Mouse (Mus musculus) heart, embryonic 11.5 days (tissue): ENCODE data around the gene Plekhj1. TPM values are rescaled to one million over a fixed set of nuclear protein-coding genes. Genes with fewer than 3 reads are reported as not detected.

Experiments used
- microRNA counts: library from miRNA; unstranded; fragments of <30 nt; microRNA quantifications from one replicate; lab custom pipeline; 2015
- microRNA-seq: library from miRNA; unstranded; fragments of <30 nt; microRNA quantifications from one replicate; pipeline ENCODE4, GENCODE M21; 2016; ENCODE audit warnings: borderline number of aligned reads
- polyA plus RNA-seq: library from polyadenylated mRNA; unstranded; fragments of >200 nt; fragmentation: Nextera tagmentation; extraction: Ambion mirVana; gene quantifications from 2 replicates; pipeline ENCODE4 v1.2.1, GENCODE M21; 2014

Gene Plekhj1
- polyA plus RNA-seq, 1 experiment from 2014 or later = 97.7 TPM

MicroRNA genes within 50 kb of the gene (microRNA counts, 519-probe panel; counts per million panel counts)
- 32.2 counts per million for microRNA mmu-miR-1982 (lab: Ali Mortazavi, UCI)

Small RNA genes lying within 50 kb of the gene (microRNA-seq; reads per million reads assigned to microRNA genes)
- gene Mir1982 = 4.3 reads per million, percentile 36 among the genes with 10 or more reads in this experiment

Other genes with a start within 250 kb of the Plekhj1 start
- 18.0 and 18.1 TPM in 2 replicates for gene Rexo1, start 237.1 kb downstream of the Plekhj1 start, polyA plus RNA-seq
- 4.9 and 5.5 TPM in 2 replicates for gene Klf16, start 221.3 kb downstream of the Plekhj1 start, polyA plus RNA-seq
- gene Abhd17a, start 208.3 kb downstream of the Plekhj1 start, polyA plus RNA-seq = 94.3 and 100 TPM in 2 replicates
- gene Scamp4, start 195.8 kb downstream of the Plekhj1 start, polyA plus RNA-seq = 76.9 and 78.1 TPM in 2 replicates
- 6.2 and 6.6 TPM in 2 replicates for gene Adat3, start 195.7 kb downstream of the Plekhj1 start, polyA plus RNA-seq
- gene Gm49322, start 192.6 kb downstream of the Plekhj1 start, polyA plus RNA-seq = 0.83 and 0.84 TPM in 2 replicates
- gene Csnk1g2, start 175.8 kb downstream of the Plekhj1 start, polyA plus RNA-seq = 64.6 and 67.6 TPM in 2 replicates
- gene Btbd2, start 141.6 kb downstream of the Plekhj1 start, polyA plus RNA-seq = 37.6 and 47.0 TPM in 2 replicates
- gene Mknk2, start 120.5 kb downstream of the Plekhj1 start, polyA plus RNA-seq = 62.1 and 68.8 TPM in 2 replicates
- 38.9 and 39.0 TPM in 2 replicates for gene Mob3a, start 96.6 kb downstream of the Plekhj1 start, polyA plus RNA-seq
- gene Izumo4, start 96.4 kb downstream of the Plekhj1 start, polyA plus RNA-seq = 8.2 and 8.5 TPM in 2 replicates
- gene Ap3d1, start 56.4 kb downstream of the Plekhj1 start, polyA plus RNA-seq = 51.5 and 59.3 TPM in 2 replicates
- gene Dot1l, start 43.4 kb downstream of the Plekhj1 start, polyA plus RNA-seq = 23.1 and 27.3 TPM in 2 replicates
- gene Sf3a2, start 428 bp downstream of the Plekhj1 start, polyA plus RNA-seq = 68.6 and 68.7 TPM in 2 replicates
- gene Amh, start 6.6 kb upstream of the Plekhj1 start, polyA plus RNA-seq = 0.11 TPM in 1 of 2 replicates, not detected in the other
- 8.0 and 10.0 TPM in 2 replicates for gene Jsrp1, start 14.9 kb upstream of the Plekhj1 start, polyA plus RNA-seq
- 1,894 and 1,935 TPM in 2 replicates for gene Oaz1, start 28.0 kb upstream of the Plekhj1 start, polyA plus RNA-seq
- 0.14 TPM in 1 of 2 replicates, not detected in the other for gene Lingo3, start 45.4 kb upstream of the Plekhj1 start, polyA plus RNA-seq
- gene Lsm7, start 56.6 kb upstream of the Plekhj1 start, polyA plus RNA-seq = 201 and 218 TPM in 2 replicates
- gene Sppl2b, start 56.6 kb upstream of the Plekhj1 start, polyA plus RNA-seq = 22.9 and 26.3 TPM in 2 replicates
- gene Tmprss9, start 73.2 kb upstream of the Plekhj1 start, polyA plus RNA-seq = not detected in 2 replicates
- 300 and 340 TPM in 2 replicates for gene Timm13, start 102.3 kb upstream of the Plekhj1 start, polyA plus RNA-seq
- 7.9 and 11.6 TPM in 2 replicates for gene Lmnb2, start 119.6 kb upstream of the Plekhj1 start, polyA plus RNA-seq
- 21.3 and 25.6 TPM in 2 replicates for gene Gadd45b, start 131.4 kb upstream of the Plekhj1 start, polyA plus RNA-seq
- gene Gng7, start 216.3 kb upstream of the Plekhj1 start, polyA plus RNA-seq = 1.4 TPM in 2 replicates
- 0.13 TPM in 1 of 2 replicates, not detected in the other for gene Diras1, start 227.0 kb upstream of the Plekhj1 start, polyA plus RNA-seq
- 3.9 and 4.1 TPM in 2 replicates for gene Slc39a3, start 238.8 kb upstream of the Plekhj1 start, polyA plus RNA-seq